Mouse (Mus musculus): ENCODE results near the gene Slc13a4.

The Slc13a4 gene

GRCm38 (mm10) chr6:35257626-35258190, 50.2 kb downstream of the Slc13a4 start:
- no peak for DNase-seq (ENCODE audit: extremely low spot score)

GRCm38 (mm10) chr6:35256691-35257090, 51.2 kb downstream of the Slc13a4 start:
- DNase-seq (ENCODE audit: extremely low spot score) = no peak

- no peak for DNase-seq (ENCODE audit: extremely low spot score)
Observed at GRCm38 (mm10) chr6:35255017-35255416, 52.9 kb downstream of the Slc13a4 start.

- DNase-seq (ENCODE audit: extremely low spot score) = no peak
Observed at GRCm38 (mm10) chr6:35254136-35254904, 53.6 kb downstream of the Slc13a4 start.

GRCm38 (mm10) chr6:35253474-35253873, 54.5 kb downstream of the Slc13a4 start:
- no peak for DNase-seq (ENCODE audit: extremely low spot score)

- peak; percentile 95 for DNase-seq (ENCODE audit: extremely low spot score)
Observed at GRCm38 (mm10) chr6:35252477-35253346, 55.2 kb downstream of the Slc13a4 start.

GRCm38 (mm10) chr6:35251807-35252476, 56.0 kb downstream of the Slc13a4 start:
- DNase-seq (ENCODE audit: extremely low spot score) = no peak

- DNase-seq (ENCODE audit: extremely low spot score) = no peak
Observed at GRCm38 (mm10) chr6:35245086-35245485, 62.8 kb downstream of the Slc13a4 start.

- no peak for DNase-seq (ENCODE audit: extremely low spot score)
Observed at GRCm38 (mm10) chr6:35243989-35244388, 63.9 kb downstream of the Slc13a4 start.

- no peak for DNase-seq (ENCODE audit: extremely low spot score)
Observed at GRCm38 (mm10) chr6:35243252-35243651, 64.7 kb downstream of the Slc13a4 start.

GRCm38 (mm10) chr6:35236108-35236785, 71.7 kb downstream of the Slc13a4 start:
- DNase-seq (ENCODE audit: extremely low spot score) = no peak

GRCm38 (mm10) chr6:35229415-35229814, 78.5 kb downstream of the Slc13a4 start:
- DNase-seq (ENCODE audit: extremely low spot score) = no peak

- no peak for DNase-seq (ENCODE audit: extremely low spot score)
Observed at GRCm38 (mm10) chr6:35225696-35226095, 82.2 kb downstream of the Slc13a4 start.

Data from embryo, embryonic 9.5 days (tissue).